Mouse (Mus musculus) CD4-positive helper T cell, adult 2 months (primary cell): ENCODE results near the gene Pxk.
"Not testable (repeated sequence)": the region's sequence is repeated elsewhere in the genome, so short reads cannot be mapped to it uniquely, and the experiment has no call there.

Source experiments
- DNase-seq: peaks from one replicate; pipeline ENCODE4 v3.0.0-alpha.2; 2012; ENCODE audit warnings: low read depth, missing footprints, low spot score

The Pxk gene

DNA sequence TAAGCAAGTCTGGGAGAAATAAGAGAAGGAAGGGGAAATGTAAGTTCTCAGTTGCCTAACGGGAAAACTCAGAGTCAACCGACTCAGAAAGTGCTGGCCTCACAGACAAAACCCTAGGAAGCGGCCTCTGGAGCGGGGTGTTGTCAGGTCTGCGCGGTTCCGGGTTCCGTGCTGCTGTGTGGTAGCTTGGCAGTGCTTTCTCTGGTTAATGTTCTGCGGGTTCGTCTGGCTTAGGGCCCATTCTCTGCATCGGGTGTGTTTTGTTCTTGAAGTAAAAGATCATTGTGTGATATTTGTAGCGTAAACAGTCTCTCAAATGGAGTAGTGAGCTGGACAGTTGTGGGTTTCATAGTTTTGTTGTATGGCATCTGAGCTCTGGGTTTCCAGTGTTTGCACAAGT, 4.7 kb downstream of the Pxk start:
- no peak for DNase-seq

DNA sequence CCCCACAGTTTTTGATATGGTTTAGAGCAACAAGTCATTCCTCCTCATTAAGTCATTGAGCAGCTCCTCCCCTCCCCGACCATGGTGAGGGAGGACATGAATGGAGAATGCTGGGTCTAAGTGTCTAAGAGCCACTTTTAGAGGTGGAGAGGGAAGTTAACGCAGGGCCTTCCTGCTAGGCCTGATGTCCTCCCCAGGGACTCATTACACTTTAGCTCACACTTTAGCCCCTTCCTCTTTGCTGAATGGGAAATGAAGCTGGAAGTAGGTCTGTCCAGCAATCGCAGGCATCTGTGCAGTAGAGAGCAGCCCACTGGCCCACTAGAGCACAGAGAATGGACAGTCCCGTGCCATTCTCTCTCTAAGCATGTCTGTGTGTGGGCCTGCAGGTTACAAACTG, 10.0 kb downstream of the Pxk start:
- no peak for DNase-seq

DNA sequence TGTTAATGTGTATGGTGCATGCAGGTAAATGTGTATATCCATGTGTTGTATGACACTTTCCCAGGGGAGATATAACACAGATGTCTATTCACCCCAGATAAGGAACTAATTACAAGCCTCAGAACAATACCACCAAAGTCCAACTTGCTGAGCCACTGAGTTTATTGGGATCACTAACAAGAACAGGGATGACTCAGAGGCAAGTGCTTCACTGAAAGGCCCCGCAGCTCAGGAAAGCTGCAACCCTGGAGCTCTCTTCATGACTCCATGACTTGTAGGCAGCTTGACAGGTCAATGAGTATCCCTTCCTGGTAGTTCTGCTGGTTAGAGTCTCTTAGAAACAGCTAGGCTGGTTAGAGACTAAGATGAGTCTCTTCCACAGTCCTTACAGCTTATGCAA, 11.0 kb downstream of the Pxk start:
- DNase-seq: no peak

DNA sequence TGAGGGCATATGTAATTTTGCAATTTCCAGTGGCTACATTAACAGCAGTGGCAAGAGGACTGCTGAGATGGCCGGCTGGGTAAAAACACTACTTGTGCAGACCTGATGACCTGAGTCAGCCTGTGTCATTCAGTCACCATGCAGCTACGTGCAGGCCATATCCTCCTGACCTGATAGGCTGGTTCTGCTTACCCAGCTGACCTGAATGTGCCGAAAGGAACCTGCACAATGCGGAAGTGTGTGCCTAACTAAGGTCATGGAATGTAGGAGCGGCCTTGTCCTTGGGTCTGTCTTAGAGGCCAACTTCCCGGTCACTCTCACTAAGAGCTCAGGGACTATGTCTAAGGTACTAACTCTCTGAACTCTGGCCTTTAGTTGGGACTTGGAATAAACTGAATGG, 13.5 kb downstream of the Pxk start:
- no peak for DNase-seq

DNA sequence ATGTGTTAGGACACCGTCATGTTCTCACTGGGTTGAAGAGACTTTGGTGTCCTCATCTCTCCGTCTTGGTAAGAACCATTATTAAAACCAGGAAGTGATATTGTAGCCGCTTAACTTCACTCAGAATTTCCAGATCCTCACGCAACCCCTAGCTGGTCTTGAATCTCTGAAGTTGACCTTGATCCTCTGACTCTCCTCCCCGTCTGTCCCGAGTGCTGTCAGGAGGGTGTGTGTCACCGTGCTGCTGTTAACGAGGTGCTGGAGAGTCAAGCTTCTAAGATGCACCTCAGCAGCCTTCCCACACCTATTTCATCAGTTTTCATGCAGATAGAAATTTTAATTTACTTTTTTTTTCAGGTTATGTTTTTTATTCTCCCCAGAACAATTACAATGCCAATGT, 14.0 kb downstream of the Pxk start:
- no peak for DNase-seq

DNA sequence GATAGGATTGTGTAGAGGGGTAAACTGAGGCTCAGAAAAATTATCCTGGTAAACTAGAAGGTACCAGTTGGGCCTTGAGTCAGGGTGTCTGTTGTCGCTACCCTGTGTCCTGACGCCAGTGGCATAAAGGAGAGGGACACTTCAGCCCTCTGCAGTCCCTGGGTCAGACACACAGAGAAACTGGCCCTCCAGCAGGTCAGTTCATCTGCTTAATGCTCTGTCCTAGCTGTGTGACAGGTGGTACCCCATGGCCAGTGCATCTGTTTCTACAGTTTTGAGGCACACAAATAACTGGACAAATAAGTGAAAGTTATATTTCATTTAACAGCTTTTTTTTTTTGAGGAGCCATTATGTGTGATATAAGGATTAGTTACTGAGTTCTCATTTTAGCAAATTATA, 15.6 kb downstream of the Pxk start:
- DNase-seq: no peak

DNA sequence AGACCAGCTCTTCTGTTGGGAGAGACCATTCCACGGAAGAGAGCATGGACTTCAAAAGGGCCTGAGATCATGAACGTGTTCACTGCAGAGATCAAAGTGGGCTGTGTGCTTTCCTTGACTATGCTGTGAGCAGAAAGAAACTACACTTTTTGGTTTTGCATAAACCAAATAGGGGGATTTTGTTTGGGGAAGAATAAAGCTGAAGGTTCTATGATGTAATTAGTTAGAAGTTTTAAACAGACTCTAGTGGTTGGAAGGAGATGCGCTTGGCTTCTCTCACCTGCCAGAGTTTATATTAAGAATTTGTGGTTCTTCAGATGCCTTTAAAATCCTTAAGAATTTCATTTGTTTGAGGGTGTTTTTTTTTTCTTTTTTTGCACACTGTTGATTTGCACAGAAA, 16.3 kb downstream of the Pxk start:
- DNase-seq: no peak

DNA sequence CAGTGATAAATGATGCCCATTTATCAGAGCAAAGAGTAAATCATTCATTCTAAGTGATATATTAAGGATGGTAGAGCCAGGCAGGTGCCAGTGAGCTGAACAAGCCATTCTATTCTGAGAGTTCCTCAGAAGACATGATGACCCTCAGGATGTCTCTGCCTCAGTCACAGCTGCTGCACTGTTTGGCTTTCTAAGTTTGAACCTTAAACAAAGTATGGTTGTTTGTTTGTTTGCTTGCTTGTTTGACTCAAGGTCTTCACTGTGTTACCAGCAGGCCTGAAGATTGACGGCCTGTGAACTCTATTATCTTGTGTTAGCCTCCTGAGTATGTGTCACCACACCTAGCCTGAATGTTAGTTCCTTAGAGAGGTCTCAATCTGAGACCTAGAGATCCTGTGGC, 16.7 kb downstream of the Pxk start:
- DNase-seq: no peak

DNA sequence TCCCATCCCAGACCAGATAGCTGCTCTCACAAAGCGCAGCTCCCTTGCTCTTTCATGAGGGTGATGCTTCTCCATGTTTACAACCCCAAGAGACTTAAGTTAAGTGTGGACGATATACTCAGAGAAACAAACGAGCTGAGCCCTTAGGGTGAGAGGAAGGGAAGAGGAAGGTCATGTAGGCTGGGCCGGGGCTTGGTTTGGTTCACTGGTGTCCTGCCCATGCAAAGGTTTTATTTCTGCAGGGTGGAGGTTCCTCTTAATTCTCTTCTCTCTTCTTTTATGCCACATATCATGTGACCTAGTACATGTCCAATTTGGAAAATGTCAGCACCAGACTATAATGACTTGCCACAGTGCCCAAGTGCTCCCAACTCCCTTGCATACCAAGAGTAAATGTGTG, 17.8 kb downstream of the Pxk start:
- no peak for DNase-seq

DNA sequence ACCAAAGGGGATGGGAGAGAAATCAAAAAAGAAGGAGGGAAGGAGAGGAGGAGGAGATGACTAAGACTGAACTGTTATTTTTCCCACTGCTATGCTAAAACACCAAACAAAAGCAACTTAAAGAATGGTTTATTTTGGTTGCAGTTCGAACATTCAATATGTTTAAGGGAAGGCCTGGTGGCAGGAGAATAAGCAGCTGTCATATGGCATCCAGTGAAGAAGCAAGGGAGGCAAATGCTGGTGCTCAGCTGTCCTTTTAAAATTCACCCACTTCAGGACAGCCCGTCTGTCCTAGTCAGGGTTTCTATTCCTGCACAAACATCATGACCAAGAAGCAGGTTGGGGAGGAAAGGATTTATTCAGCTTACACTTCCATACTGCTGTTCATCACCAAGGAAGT, 19.4 kb downstream of the Pxk start:
- no peak for DNase-seq

DNA sequence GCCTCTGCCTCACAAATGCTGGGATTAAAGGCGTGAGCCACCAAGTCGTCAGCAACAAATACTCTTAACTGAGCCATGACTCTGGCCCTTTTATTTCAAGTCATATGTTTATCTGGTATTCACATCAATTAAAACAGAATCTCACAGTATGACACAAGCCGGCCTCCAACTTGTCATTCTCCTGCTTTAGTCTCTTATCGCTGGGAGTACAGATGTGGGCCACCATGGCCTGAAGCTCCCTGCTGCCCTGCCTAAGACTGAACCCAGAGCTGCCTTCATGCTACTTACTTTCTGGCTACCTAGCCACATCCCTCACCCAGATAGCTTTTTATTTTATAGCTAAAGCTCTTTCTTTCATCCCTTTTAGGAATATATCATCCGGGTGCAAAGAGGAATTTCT, 21.4 kb downstream of the Pxk start:
- DNase-seq: no peak

DNA sequence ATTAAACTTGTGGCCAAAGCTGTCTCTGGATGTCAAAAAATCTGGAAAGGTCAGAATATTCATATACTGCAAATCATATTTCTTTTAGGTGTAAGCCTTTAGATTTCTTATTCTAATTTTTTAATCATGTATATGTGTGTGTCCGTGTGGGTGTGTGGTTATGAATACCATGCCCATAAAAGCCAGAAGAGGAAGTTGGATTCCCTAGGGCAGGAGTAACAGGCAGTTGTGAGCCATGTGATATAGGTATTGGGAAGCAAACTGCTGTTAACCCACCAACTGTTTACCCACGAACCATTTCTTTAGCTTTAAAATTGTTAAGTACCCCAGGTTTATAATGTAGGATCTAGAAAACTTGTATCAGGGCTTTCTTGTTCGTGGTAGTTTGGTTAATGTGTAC, 21.9 kb downstream of the Pxk start:
- DNase-seq: no peak

DNA sequence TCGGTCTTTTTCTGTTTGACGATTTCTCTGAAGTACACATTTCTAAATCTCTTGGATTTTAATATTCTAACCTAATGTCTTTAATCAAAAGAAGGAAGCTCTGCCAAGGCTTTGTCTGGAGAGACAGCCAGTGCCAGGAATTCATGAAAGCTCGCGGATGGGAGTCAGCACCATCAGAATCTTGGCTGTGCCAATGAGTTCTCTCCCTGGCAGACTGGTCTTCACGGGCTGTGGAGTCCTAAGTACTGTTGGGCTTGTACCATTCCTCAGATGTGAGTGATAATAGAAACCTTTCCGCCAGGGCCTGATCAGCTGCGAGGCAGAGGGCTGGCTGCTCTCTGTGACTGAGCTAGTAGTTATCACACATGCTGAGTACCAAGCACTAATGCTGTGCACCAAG, 25.1 kb downstream of the Pxk start:
- no peak for DNase-seq

DNA sequence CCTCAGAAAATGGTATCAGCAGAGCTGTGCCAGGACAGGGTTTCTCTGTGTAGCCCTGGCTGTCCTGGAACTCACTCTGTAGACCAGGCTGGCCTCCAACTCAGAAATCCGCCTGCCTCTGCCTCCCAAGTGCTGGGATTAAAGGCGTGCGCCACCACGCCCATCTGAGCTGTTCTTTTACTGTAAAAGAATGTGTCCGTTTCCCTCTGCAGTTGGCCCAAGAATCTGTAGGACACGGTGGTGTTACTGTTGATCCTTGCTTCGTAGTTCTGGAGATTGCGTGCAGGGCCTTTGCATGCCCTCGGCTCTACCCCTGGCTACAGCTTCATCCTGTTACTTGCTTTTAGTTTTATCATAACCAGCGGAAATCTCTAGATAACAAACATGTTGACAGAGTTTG, 25.6 kb downstream of the Pxk start:
- DNase-seq: not testable (repeated sequence)

DNA sequence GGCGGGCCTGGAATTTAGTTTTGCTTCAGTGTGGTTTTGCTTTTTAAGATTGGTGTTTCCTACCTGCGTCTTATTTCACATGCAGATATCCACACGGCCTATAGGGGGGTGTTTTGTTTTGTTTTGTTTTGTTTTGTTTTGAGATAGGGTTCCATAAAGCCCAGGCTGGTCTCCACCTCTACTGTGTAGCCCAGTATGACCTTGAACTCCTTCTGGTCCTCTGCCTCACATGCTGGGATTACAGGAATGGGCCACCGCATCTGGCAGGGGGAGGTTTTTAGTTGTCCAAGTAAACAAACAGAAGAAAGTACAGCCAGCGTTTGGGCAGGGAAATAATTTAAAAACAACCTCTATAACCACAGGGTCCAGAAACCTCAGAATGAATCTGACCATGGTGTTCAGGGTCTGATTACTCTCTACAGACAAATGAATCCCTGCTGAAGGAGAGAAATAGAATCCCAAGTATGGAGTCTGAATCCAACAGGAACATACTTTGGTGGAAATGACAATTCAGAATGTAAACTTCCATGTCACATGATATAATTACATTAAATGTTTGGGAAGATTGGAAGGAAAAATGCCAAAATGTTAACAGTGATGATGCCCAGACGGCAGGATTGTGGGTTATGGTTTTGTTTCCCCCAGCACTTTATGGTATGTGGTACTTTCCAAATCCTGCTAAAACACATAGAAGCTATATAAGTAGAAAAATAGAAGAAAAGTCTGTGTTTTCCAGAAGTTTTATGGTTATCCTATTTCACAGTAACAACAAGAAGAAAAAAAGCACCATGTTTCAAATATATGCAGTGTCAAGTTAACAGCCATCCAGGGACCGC, 26.3 kb downstream of the Pxk start:
- no peak for DNase-seq

DNA sequence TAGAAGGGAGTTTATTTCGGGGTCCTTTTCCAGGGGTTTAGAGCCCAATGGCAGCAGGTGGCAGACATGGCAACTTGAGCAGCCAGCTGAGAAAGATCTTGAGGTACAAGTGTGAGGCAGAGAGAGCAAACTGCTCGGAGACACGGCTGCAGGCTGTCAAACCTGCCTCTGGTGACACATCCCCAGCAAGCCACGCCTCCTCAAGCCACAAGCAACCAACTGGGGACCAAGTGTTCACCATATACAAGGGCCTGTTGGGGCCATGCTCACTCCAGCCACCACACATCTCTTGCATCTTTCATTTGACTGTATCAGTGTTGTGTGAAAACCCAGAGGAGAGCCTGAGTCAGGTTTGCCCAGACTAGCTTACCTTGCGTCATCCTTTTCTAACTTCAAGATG, 30.0 kb downstream of the Pxk start:
- no peak for DNase-seq

DNA sequence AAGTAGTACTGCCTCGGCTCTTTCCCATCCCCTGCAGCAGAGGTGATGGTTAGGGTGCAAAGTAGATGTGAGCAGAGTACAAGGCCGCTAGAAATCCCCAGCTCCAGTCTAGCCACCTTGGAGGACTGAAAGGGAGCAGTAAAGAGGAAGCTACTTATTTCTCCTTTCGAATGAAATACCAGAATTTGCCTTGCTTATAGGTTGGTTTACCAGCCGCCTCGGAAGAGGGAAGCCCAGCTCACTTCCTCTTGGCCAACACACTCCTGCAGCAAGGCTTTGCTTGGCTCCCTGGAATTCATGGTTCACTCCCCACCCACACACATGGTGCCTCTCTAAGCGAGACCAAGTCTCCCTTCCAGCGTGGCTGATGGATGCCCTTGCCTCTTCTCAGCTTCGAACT, 34.8 kb downstream of the Pxk start:
- DNase-seq: no peak

DNA sequence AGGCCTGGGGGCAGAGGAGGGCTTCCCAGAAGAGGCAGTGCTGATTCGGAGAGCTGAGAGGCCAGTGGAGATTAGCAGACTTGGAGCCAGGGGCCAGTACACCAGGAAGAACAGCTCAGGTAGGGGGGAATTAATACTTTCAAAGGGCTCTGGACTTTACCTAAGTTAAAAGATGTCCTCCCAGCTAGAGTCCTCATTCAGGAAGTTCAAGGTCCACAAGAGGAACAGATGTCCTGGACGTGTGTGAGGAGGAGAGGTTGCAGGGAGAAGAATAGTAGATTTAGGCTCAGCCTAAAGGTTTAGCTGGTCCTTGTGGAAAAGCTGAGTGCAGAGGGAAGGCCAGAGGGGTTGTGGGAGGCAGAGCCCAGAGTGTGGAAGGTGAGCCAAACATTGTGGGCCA, 36.2 kb downstream of the Pxk start:
- no peak for DNase-seq

DNA sequence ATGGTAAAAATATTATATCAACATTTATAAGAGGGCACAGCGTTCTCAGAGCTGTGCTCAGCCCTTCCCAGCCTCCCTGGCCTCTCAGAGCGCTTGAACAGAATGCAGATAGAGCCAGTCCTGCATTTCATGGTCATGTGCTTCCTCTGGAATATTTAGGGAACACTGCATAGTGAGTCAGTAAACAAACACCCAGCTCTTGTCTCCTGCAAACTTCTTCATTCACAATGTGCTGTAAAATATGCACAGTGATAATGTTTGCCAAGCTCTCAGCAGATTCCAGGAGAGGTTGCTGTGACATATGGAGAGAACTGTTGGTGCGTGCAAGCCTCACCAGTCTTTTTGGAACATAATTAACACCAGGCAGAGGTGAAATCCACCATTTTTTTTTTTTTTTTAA, 37.1 kb downstream of the Pxk start:
- DNase-seq: no peak

DNA sequence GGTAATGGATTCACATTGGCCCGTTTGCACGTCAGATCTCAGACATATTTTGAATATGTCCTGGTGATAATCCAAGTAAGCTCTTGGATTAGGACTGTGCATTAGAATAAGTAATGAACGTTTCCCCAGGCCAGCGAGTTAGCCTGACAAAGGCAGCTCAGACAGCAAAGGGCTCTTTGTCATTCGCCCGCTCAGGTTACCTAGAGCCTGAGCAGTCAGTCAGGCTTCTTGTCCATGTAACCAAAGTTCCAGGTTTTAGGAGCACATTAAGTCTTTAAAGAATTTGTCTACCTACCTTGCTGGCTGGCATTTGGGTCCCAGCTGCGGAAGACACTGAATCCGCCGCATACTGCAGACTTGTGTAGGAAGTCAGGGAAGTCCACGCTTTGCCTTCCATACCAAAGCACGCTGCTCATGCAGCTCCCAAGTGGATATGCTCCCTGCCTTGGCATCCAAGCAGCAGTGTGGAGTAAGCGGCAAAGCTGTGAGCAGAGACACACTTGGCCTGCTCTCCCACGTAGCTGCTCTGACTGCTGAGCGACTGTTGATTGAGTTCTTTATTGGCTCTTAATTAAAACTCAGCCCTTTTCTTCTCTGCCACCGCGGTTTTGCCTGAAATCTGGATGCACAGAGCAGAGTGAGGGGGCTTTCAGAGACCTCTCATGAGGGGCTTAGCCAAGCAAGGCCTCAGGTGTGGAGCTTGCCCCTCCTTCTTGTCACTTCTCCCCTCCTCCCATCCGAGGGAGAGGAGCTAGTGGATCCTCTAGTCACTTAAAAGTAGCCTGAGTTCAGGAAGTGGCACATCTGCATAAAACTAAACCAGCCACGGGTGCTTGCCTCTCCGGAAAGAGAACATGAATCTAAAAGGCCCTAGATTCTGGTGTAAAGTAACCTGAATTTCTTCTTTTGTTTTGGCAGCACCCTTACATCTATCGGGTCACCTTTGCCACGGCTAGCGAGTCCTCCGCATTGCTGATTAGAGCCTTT, 42.0 kb downstream of the Pxk start:
- DNase-seq: no peak

DNA sequence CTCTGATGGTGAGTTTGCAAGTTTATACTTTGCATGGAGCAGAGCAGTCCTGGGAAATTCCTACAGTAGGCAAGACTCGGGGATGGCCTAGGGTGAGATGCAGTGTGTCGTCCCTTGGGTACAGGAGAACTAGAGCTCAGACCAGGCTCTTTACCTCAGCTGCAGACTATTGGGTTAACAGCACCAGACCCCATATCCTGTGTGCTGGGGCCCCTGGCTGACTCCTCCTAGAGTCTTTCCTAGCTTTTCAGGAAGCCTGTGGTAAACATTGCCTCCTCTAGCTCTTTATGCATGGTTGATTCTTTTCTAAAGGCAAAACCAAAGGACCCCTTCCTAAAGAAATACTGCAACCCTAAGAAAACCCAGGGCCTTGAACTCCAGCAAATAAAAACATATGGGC, 43.1 kb downstream of the Pxk start:
- no peak for DNase-seq

DNA sequence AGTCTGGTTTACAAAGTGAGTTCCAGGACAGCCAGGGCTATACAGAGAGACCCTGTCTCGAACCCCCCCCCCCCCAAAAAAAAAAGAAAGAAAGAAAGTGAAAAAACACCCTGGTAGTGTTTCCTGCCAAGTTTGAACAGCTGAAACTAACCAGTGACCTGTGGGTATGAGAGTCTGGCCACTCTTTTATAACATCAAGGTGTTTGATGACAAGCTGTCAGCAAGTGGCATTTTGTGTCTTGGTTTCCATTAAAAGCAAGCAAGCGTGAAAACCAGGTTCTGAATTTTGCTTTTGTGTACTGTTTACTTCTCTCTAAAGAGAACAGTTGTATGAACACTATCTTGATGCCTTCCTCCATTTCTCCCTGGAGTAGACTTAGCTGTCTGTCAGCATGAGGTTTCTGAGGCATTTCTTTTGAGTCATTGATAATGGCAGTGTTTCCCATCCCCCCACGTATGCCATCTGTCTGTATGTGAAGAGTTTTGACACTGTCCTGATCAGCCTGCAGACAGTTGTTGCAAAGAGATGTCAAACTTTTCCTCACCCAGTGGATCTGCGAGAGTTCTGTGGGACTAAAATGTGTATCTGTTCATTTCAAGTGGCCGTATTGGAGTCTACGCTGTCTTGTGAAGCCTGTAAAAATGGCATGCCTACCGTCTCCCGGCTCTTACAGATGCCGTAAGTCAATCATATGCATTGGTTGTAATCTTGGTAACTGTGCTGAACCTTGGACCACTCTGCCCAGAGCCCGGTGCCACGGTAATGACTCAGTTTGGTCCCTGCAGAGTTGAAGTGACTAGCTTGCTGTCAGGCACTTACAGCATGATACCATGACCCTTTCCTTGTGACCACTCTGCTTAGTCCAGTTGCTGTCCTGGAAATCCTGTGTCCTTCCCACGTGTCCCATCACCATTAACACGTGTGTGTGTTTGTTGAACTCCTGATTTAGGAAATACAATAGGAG, 47.9 kb downstream of the Pxk start:
- DNase-seq: no peak
